Mouse (Mus musculus): ENCODE data around the gene Evi2b.

The Evi2b gene

GRCm38 (mm10) chr11:79523560-79524309 is at the start of gene Evi2b:
Gene Evi2b, minus strand, starts transcription at chr11:79523762.
- in situ Hi-C loops (cut with MboI, MseI) = no loop called here

- in situ Hi-C loops (cut with MboI, MseI) = loop anchor here (10.0 kb wide), 1 partner anchor 76 kb away; no protein-coding TSS in a partner anchor
Measured at GRCm38 (mm10) chr11:79570319-79570718, 46.8 kb upstream of the Evi2b start.

GRCm38 (mm10) chr11:79568197-79568911 is 44.8 kb upstream of the Evi2b start:
- in situ Hi-C loops (cut with MboI, MseI) = no loop called here

GRCm38 (mm10) chr11:79566947-79567346 is 43.4 kb upstream of the Evi2b start:
- in situ Hi-C loops (cut with MboI, MseI) = no loop called here

GRCm38 (mm10) chr11:79563493-79563892 is 39.9 kb upstream of the Evi2b start:
- in situ Hi-C loops (cut with MboI, MseI) = no loop called here

GRCm38 (mm10) chr11:79560536-79560935 is 37.0 kb upstream of the Evi2b start:
- in situ Hi-C loops (cut with MboI, MseI) = no loop called here

- in situ Hi-C loops (cut with MboI, MseI) = no loop called here
Measured at GRCm38 (mm10) chr11:79552622-79553021, 29.1 kb upstream of the Evi2b start.

- in situ Hi-C loops (cut with MboI, MseI) = no loop called here
Measured at GRCm38 (mm10) chr11:79536293-79536692, 12.7 kb upstream of the Evi2b start.

- in situ Hi-C loops (cut with MboI, MseI) = no loop called here
Measured at GRCm38 (mm10) chr11:79535554-79535953, 12.0 kb upstream of the Evi2b start.

- in situ Hi-C loops (cut with MboI, MseI) = no loop called here
Measured at GRCm38 (mm10) chr11:79533950-79534690, 10.6 kb upstream of the Evi2b start.

GRCm38 (mm10) chr11:79533311-79533710 is 9.7 kb upstream of the Evi2b start:
- in situ Hi-C loops (cut with MboI, MseI) = no loop called here

GRCm38 (mm10) chr11:79531485-79531884 is 7.9 kb upstream of the Evi2b start:
- in situ Hi-C loops (cut with MboI, MseI) = no loop called here

GRCm38 (mm10) chr11:79530774-79531173 is 7.2 kb upstream of the Evi2b start:
- in situ Hi-C loops (cut with MboI, MseI) = no loop called here

GRCm38 (mm10) chr11:79530333-79530761 is 6.8 kb upstream of the Evi2b start, which contains the start of the genes Evi2 and Evi2a:
Gene Evi2, minus strand, starts transcription at chr11:79530589.
Gene Evi2a, minus strand, starts transcription at chr11:79530609.
- in situ Hi-C loops (cut with MboI, MseI) = no loop called here

- in situ Hi-C loops (cut with MboI, MseI) = no loop called here
Measured at GRCm38 (mm10) chr11:79529736-79530135, 6.2 kb upstream of the Evi2b start.

- in situ Hi-C loops (cut with MboI, MseI) = no loop called here
Measured at GRCm38 (mm10) chr11:79529226-79529625, 5.7 kb upstream of the Evi2b start.

- in situ Hi-C loops (cut with MboI, MseI) = no loop called here
Measured at GRCm38 (mm10) chr11:79528601-79529000, 5.0 kb upstream of the Evi2b start.

- in situ Hi-C loops (cut with MboI, MseI) = no loop called here
Measured at GRCm38 (mm10) chr11:79527739-79528384, 4.3 kb upstream of the Evi2b start.

GRCm38 (mm10) chr11:79527015-79527738 is 3.6 kb upstream of the Evi2b start:
- in situ Hi-C loops (cut with MboI, MseI) = no loop called here

GRCm38 (mm10) chr11:79526549-79526948 is 3.0 kb upstream of the Evi2b start:
- in situ Hi-C loops (cut with MboI, MseI) = no loop called here

GRCm38 (mm10) chr11:79524310-79524575 is 681 bp upstream of the Evi2b start:
- in situ Hi-C loops (cut with MboI, MseI) = no loop called here

All from T-helper 2 cell (primary cell).